14 mouse cellular contexts compared by ENCODE assay signal in genomic region chr17:74808901-74809300, GRCm38 (mm10).
"Had no signal": no experiment of that assay in that cellular context is flagged by ENCODE, and none has a peak within 500 bp of the region (broad histone marks: within the 10 kb centered on the region; RNA-seq: fewer than 3 reads in every experiment).

No protein-coding gene starts in this region.

- H3K27ac ChIP-seq: left cerebral cortex, adult 2 months; limb, embryonic 15.5 days; liver, embryonic 12.5 days; midbrain, embryonic 15.5 days; stomach, embryonic 15.5 days had no signal

- DNase-seq: kidney, postnatal 25 days; lung, embryonic 14.5 days; lung, postnatal 10 days; lung, postnatal 4 days; right cerebral cortex, postnatal 14 days; thymus, adult 2 months; thymus, postnatal 25 days had no signal

- H3K27me3 ChIP-seq: limb, embryonic 15.5 days; liver, embryonic 12.5 days; megakaryocyte, embryonic 14.5 days; midbrain, embryonic 15.5 days; stomach, embryonic 15.5 days had no signal

- H3K9ac ChIP-seq: limb, embryonic 15.5 days; liver, embryonic 12.5 days; lung, embryonic 14.5 days; midbrain, embryonic 15.5 days; stomach, embryonic 15.5 days had no signal

- H3K4me3 ChIP-seq: left cerebral cortex, adult 2 months; limb, embryonic 15.5 days; liver, embryonic 12.5 days; midbrain, embryonic 15.5 days; stomach, embryonic 15.5 days had no signal

- H3K4me2 ChIP-seq: limb, embryonic 15.5 days; liver, embryonic 12.5 days; lung, embryonic 14.5 days; midbrain, embryonic 11.5 days; midbrain, embryonic 15.5 days; stomach, embryonic 15.5 days had no signal

- H3K4me1 ChIP-seq: midbrain, embryonic 15.5 days; stomach, embryonic 15.5 days had no signal

- H3K36me3 ChIP-seq: midbrain, embryonic 15.5 days; stomach, embryonic 15.5 days had no signal

- ATAC-seq: liver, embryonic 12.5 days; midbrain, embryonic 15.5 days had no signal

- H3K9me3 ChIP-seq: limb, embryonic 15.5 days; megakaryocyte, embryonic 14.5 days; midbrain, embryonic 15.5 days; stomach, embryonic 15.5 days had no signal
